In genomic region chr6:127152106-127152951, GRCm38 (mm10) we compare ENCODE assay signal across 8 mouse cellular contexts. TPM values are rescaled to one million over a fixed set of nuclear protein-coding genes. Genes with fewer than 3 reads are reported as not detected.
DNase-seq lines count a peak whose midpoint lies in the region; ATAC-seq and TF ChIP-seq lines count a peak whose summit lies in the region.

TSS of gene Ccnd2 (minus strand) at chr6:127152193.

- no peaks in the 10 kb centered on the region for H3K9me3 ChIP-seq in G1E (replicated peaks)
- H3K9me3 ChIP-seq in intestine, embryonic 14.5 days (ENCODE audit: control insufficient read depth, low read length): no peaks in the 10 kb centered on the region

- ATAC-seq in G1E (ENCODE audit: extremely low read depth, insufficient number of reproducible peaks, low FRiP score, poor library complexity, severe bottlenecking): peak; percentile 32
- peak; percentile 67 for ATAC-seq in intestine, embryonic 14.5 days (replicated peaks; ENCODE audit: low FRiP score, low TSS enrichment, low read depth)
- peak; percentile 36 for ATAC-seq in megakaryocyte-erythroid progenitor cell, adult 5-6 weeks (replicated peaks; ENCODE audit: low FRiP score, low TSS enrichment, poor library complexity, severe bottlenecking)
- ATAC-seq in erythroid progenitor cell, adult 5-6 weeks (replicated peaks; ENCODE audit: low FRiP score, poor library complexity, severe bottlenecking): no peak

- intact Hi-C loops in left cerebral cortex, postnatal 36 days (cut with DNase I): loop anchor here (5.0 kb wide), 1 partner anchor 115 kb away; no protein-coding TSS in a partner anchor

- H3K4me2 ChIP-seq in intestine, embryonic 14.5 days (ENCODE audit: low read length): peak within 1 kb of the TSS; percentile 93

- peak; percentile 84 for DNase-seq in G1E (ENCODE audit: low spot score)
- DNase-seq in adrenal gland, postnatal 4 days (ENCODE audit: low spot score in 2 of 2): peak in 1 of 2 experiments; percentile 50
- DNase-seq in gastrocnemius, postnatal 4 days (ENCODE audit: low spot score in 2 of 2): peak in 1 of 2 experiments; percentile 47
- peak; percentile 88 for DNase-seq in intestine, embryonic 14.5 days (ENCODE audit: low spot score)
- DNase-seq in left cerebral cortex, postnatal 36 days (ENCODE audit: low spot score in 2 of 2): peak in 1 of 2 experiments; percentile 53

- TF ChIP-seq POLR2A in small intestine, adult 2 months (IDR thresholded peaks at IDR 0.05; ENCODE audit: low read depth, low read length): peak; percentile 47; the same call in 1 of the 2 replicates

- peaks cover 56% of the 10 kb centered on the region for H3K4me1 ChIP-seq in G1E (ENCODE audit: insufficient read depth, low read depth, low read length)
- peaks cover 22% of the 10 kb centered on the region for H3K4me1 ChIP-seq in intestine, embryonic 14.5 days (replicated peaks; ENCODE audit: control insufficient read depth, insufficient read depth, low read length)
- H3K4me1 ChIP-seq in small intestine, adult 2 months (ENCODE audit: control insufficient read depth, insufficient read depth, insufficient read length, low read length): peaks cover 26% of the 10 kb centered on the region

- peak within 1 kb of the TSS; percentile 99 for H3K4me3 ChIP-seq in G1E (ENCODE audit: low read depth, low read length)
- H3K4me3 ChIP-seq in intestine, embryonic 14.5 days (ENCODE audit: low read depth, low read length): peak within 1 kb of the TSS; percentile 43
- peak within 1 kb of the TSS; percentile 82 for H3K4me3 ChIP-seq in small intestine, adult 2 months (ENCODE audit: low read depth, low read length)

- H3K36me3 ChIP-seq in G1E (replicated peaks): peaks cover 19% of the 10 kb centered on the region
- H3K36me3 ChIP-seq in intestine, embryonic 14.5 days (ENCODE audit: control insufficient read depth, insufficient read depth, low read length): peaks cover 7% of the 10 kb centered on the region; the same call in 1 of the 2 replicates
- peaks cover 3% of the 10 kb centered on the region for H3K36me3 ChIP-seq in small intestine, adult 2 months (ENCODE audit: control insufficient read depth, insufficient read depth, low read length)

- peaks cover 23% of the 10 kb centered on the region for H3K27me3 ChIP-seq in G1E (ENCODE audit: insufficient read depth, low read length)
- no peaks in the 10 kb centered on the region for H3K27me3 ChIP-seq in intestine, embryonic 14.5 days (replicated peaks; ENCODE audit: control insufficient read depth, insufficient read depth, low read length)
- H3K27me3 ChIP-seq in small intestine, adult 2 months (ENCODE audit: control insufficient read depth, insufficient read depth, low read length): peaks cover 31% of the 10 kb centered on the region

- peak within 1 kb of the TSS; percentile 58 for H3K9ac ChIP-seq in intestine, embryonic 14.5 days (ENCODE audit: low read length)

- H3K27ac ChIP-seq in intestine, embryonic 14.5 days (ENCODE audit: low read depth): peak within 1 kb of the TSS; percentile 95
- H3K27ac ChIP-seq in small intestine, adult 2 months (ENCODE audit: insufficient read depth, low read depth, low read length): peak within 1 kb of the TSS; percentile 24

- no peak for TF ChIP-seq CTCF in G1E (IDR thresholded peaks at IDR 0.05; ENCODE audit: low read depth, low read length)
- no peak for TF ChIP-seq CTCF in small intestine, adult 2 months (IDR thresholded peaks at IDR 0.05; ENCODE audit: extremely low read depth, insufficient read length, insufficient replicate concordance, low read depth, low read length)

- whole genome bisulfite sequencing in intestine, embryonic 14.5 days: under 1% methylated on average over 40 of the region's 40 CpGs
- WGBS in small intestine, adult 2 months: under 1% methylated on average over 40 of the region's 40 CpGs

RNA-seq across cellular contexts. Expression of gene Ccnd2, which starts in this region (rescaled TPM):
- total RNA-seq in G1E (2014; fragmentation: Nextera tagmentation): 549 and 656 TPM in 2 replicates
- total RNA-seq in G1E (2017): 127 and 152 TPM in 2 replicates
- 822 and 1,195 TPM in 2 replicates for polyA plus RNA-seq in G1E (2012)
- total RNA-seq in adrenal gland, postnatal 4 days (2021): 100 to 1,000 TPM; 267 to 278 TPM
- total RNA-seq in gastrocnemius, postnatal 4 days (2021): 10 to 100 TPM; 80.7 to 85.3 TPM
- polyA plus RNA-seq in intestine, embryonic 14.5 days (2014; fragmentation: Nextera tagmentation; extraction: Ambion mirVana): 1,100 and 1,123 TPM in 2 replicates
- total RNA-seq in left cerebral cortex, postnatal 36 days (2021): 10 to 100 TPM; 86.5 to 89.5 TPM
- 73.8 and 98.1 TPM in 2 replicates for total RNA-seq in megakaryocyte-erythroid progenitor cell, adult 5-6 weeks (2014; fragmentation: Nextera tagmentation)
- total RNA-seq in megakaryocyte-erythroid progenitor cell, adult 5-6 weeks (2017): 37.0 and 40.1 TPM in 2 replicates
- 17.5 and 42.9 TPM in 2 replicates for polyA plus RNA-seq in small intestine, adult 2 months (2012; rRNA removed)
- 11.5 and 26.0 TPM in 2 replicates for total RNA-seq in erythroid progenitor cell, adult 5-6 weeks (2015; ENCODE audit: low replicate concordance)
- 5.0 and 5.2 TPM in 2 replicates for total RNA-seq in erythroid progenitor cell, adult 5-6 weeks (2017; ENCODE audit: low replicate concordance)

Comparison
In these comparisons a context has a peak if more than half of its experiments do, and no peak if none do; other contexts are left out.
1. RNA of gene Ccnd2 (polyA plus RNA-seq): 822 to 1,195 TPM in G1E and 1,100 to 1,123 TPM in intestine, embryonic 14.5 days; 17.5 to 42.9 TPM in small intestine, adult 2 months; every median in the first group is over 10 times any median in the second.
2. H3K4me3 ChIP-seq: peak in every context shown above with its lines; median percentile 99 in G1E; 82 in small intestine, adult 2 months; 43 in intestine, embryonic 14.5 days.